In genomic region chr10:111598650-111599049, GRCm38 (mm10) we compare ENCODE assay signal across 12 mouse cellular contexts.
"Had no signal": no experiment of that assay in that cellular context is flagged by ENCODE, and none has a peak within 500 bp of the region (broad histone marks: within the 10 kb centered on the region; RNA-seq: fewer than 3 reads in every experiment).

No protein-coding gene starts in this region.

- DNase-seq: kidney, adult 18-20 months; kidney, postnatal 10 days; kidney, postnatal 4 days; lung, postnatal 10 days; right cerebral cortex, postnatal 14 days; thymus, adult 2 months; thymus, postnatal 25 days had no signal

- H3K4me3 ChIP-seq: limb, embryonic 10.5 days; midbrain, embryonic 13.5 days had no signal

- H3K36me3 ChIP-seq: limb, embryonic 10.5 days; midbrain, embryonic 13.5 days had no signal

- H3K27ac ChIP-seq: limb, embryonic 10.5 days; liver, embryonic 14.5 days; macrophage; midbrain, embryonic 13.5 days had no signal

- H3K4me2 ChIP-seq: midbrain, embryonic 13.5 days had no signal

- ATAC-seq: inflammation-experienced regulatory T-cells, adult 6 months; midbrain, embryonic 13.5 days had no signal

- H3K9me3 ChIP-seq: limb, embryonic 10.5 days; midbrain, embryonic 13.5 days had no signal

- H3K9ac ChIP-seq: liver, embryonic 14.5 days; midbrain, embryonic 13.5 days had no signal
